Mouse (Mus musculus) ovary, postnatal 14 days (tissue): ENCODE data around the gene Gm14190.
"Not testable (repeated sequence)": the region's sequence is repeated elsewhere in the genome, so short reads cannot be mapped to it uniquely, and the experiment has no call there.

ENCODE experiments used
- DNase-seq: peaks from one replicate; pipeline ENCODE4 v3.0.0; 2022; ENCODE audit warnings: low spot score

Gene Gm14190

GRCm38 (mm10) chr11:99690463-99690862 lies at the start of gene Gm14190:
Gene Gm14190, minus strand, starts transcription at chr11:99690740.
- no peak for DNase-seq

GRCm38 (mm10) chr11:99734190-99734589 lies 43.6 kb upstream of the Gm14190 start, which contains the start of gene Gm14180:
Gene Gm14180, minus strand, starts transcription at chr11:99734290.
- DNase-seq = no peak

- no peak for DNase-seq
Observed at GRCm38 (mm10) chr11:99724061-99724460, 33.5 kb upstream of the Gm14190 start.

GRCm38 (mm10) chr11:99718759-99719158 lies 28.2 kb upstream of the Gm14190 start:
- DNase-seq = no peak

GRCm38 (mm10) chr11:99685235-99685634 lies 5.3 kb downstream of the Gm14190 start:
- DNase-seq = not testable (repeated sequence)

GRCm38 (mm10) chr11:99683481-99683880 lies 7.1 kb downstream of the Gm14190 start:
- DNase-seq = no peak

GRCm38 (mm10) chr11:99665860-99666259 lies 24.7 kb downstream of the Gm14190 start, which contains the start of gene Krtap4-6:
Gene Krtap4-6, minus strand, starts transcription at chr11:99665960.
- no peak for DNase-seq

GRCm38 (mm10) chr11:99662802-99663201 lies 27.7 kb downstream of the Gm14190 start:
- no peak for DNase-seq

GRCm38 (mm10) chr11:99659256-99659655 lies 31.3 kb downstream of the Gm14190 start:
- no peak for DNase-seq

GRCm38 (mm10) chr11:99658467-99659010 lies 32.0 kb downstream of the Gm14190 start, which contains the start of gene Gm11563:
Gene Gm11563, minus strand, starts transcription at chr11:99658960.
- DNase-seq = not testable (repeated sequence)

GRCm38 (mm10) chr11:99657051-99657450 lies 33.5 kb downstream of the Gm14190 start:
- no peak for DNase-seq

GRCm38 (mm10) chr11:99650136-99650535 lies 40.4 kb downstream of the Gm14190 start, which contains the start of gene Gm11555:
Gene Gm11555, minus strand, starts transcription at chr11:99650236.
- DNase-seq = no peak

GRCm38 (mm10) chr11:99646444-99646843 lies 44.1 kb downstream of the Gm14190 start:
- no peak for DNase-seq

GRCm38 (mm10) chr11:99644351-99644750 lies 46.2 kb downstream of the Gm14190 start:
- no peak for DNase-seq

GRCm38 (mm10) chr11:99643635-99644139 lies 46.9 kb downstream of the Gm14190 start, which contains the start of gene Krtap4-7:
Gene Krtap4-7, minus strand, starts transcription at chr11:99644089.
- not testable (repeated sequence) for DNase-seq

- no peak for DNase-seq
Observed at GRCm38 (mm10) chr11:99640926-99641325, 49.6 kb downstream of the Gm14190 start.
